Mouse (Mus musculus) MEL (cell line): ENCODE measurements at regions not wholly inside any gene's neighbourhood (a gene's known extent, or its start where the extent isn't known, plus 50 kb on each side); places are given as distances from the start of the nearest gene placed in this dataset.

Experiments used
- CTCF ChIP-seq, 3 experiments: IDR thresholded peaks in 2 of 3; conservative IDR thresholded peaks in 1 of 3; 2 replicates each; pipeline ENCODE4 v1.5.1; 2011 to 2012; ENCODE audit warnings: low read length in 3 of 3, low read depth in 2 of 3, mild to moderate bottlenecking in 2 of 3, improper control_type of control experiment in 1 of 3, inconsistent platforms in 1 of 3, mixed read lengths in 1 of 3, moderate library complexity in 1 of 3; ENCODE audit not compliant: control insufficient read depth in 1 of 3, insufficient read depth in 1 of 3, poor library complexity in 1 of 3, severe bottlenecking in 1 of 3
- EP300 ChIP-seq, 2 experiments: IDR thresholded peaks; 2 replicates each; pipeline ENCODE4 v1.6.1; 2011; ENCODE audit warnings: improper control_type of control experiment in 2 of 2, low read length in 2 of 2, low read depth in 1 of 2, mild to moderate bottlenecking in 1 of 2
- MAFK ChIP-seq: IDR thresholded peaks from 2 replicates; pipeline ENCODE4 v1.6.1; 2011; ENCODE audit warnings: low read depth, mild to moderate bottlenecking, low read length, improper control_type of control experiment, borderline replicate concordance
- POLR2A ChIP-seq, 2 experiments: IDR thresholded peaks; 2 replicates each; pipeline ENCODE4 v1.6.1; 2011 to 2012; ENCODE audit warnings: low read length in 2 of 2, mild to moderate bottlenecking in 2 of 2, control low read depth in 1 of 2, improper control_type of control experiment in 1 of 2, low read depth in 1 of 2, moderate library complexity in 1 of 2; ENCODE audit not compliant: control insufficient read depth in 1 of 2, insufficient read depth in 1 of 2, poor library complexity in 1 of 2
- POLR2AphosphoS2 ChIP-seq: IDR thresholded peaks from 2 replicates; pipeline ENCODE4 v1.6.1; 2011; ENCODE audit warnings: low read length, improper control_type of control experiment
- TAL1 ChIP-seq: IDR thresholded peaks from 2 replicates; pipeline ENCODE4 v1.6.1; 2012; ENCODE audit warnings: mild to moderate bottlenecking, inconsistent platforms, low read length, moderate library complexity, mixed read lengths
- TCF12 ChIP-seq: IDR thresholded peaks from 2 replicates; pipeline ENCODE4 v1.6.1; 2014; ENCODE audit warnings: low read depth, mild to moderate bottlenecking, inconsistent platforms, low read length, improper control_type of control experiment, moderate library complexity
- USF1 ChIP-seq: IDR thresholded peaks from 2 replicates; pipeline ENCODE4 v1.6.1; 2014; ENCODE audit warnings: low read depth, mild to moderate bottlenecking, inconsistent platforms, low read length, improper control_type of control experiment, moderate library complexity

DNA sequence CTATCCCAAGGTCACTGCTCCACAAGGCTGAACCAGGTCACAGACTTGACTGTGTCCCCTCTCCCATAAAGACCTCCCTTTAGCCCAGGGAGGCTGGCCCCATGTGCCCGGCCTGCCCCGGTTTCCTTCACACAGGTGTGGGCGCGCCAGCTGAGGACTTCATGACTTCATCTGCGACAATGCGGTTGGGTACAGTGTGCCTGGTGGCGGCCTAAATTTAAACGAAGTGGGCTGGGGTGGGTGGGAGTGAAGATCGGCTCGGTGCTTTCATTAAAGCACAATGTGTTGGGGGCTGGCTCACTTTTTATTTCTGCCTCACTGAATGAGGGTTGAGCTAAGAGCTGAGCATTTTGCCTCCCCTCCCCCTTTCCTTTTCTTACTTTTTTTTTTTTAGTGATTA, 169.5 kb upstream of the Mrps10 start:
- TF ChIP-seq POLR2A (IDR thresholded peaks at IDR 0.05; ENCODE audit: control insufficient read depth in 1 of 2, insufficient read depth in 1 of 2, low read depth in 1 of 2, low read length in 2 of 2, poor library complexity in 1 of 2) (no peak), CTCF (IDR thresholded peaks at IDR 0.05 in 2 of 3, conservative IDR thresholded peaks at IDR 0.05 in 1 of 3; ENCODE audit: control insufficient read depth in 1 of 3, insufficient read depth in 1 of 3, low read depth in 2 of 3, low read length in 3 of 3, poor library complexity in 1 of 3, severe bottlenecking in 1 of 3) (no peak), MAFK (no peak), TCF12 (no peak), POLR2AphosphoS2 (no peak), EP300 (IDR thresholded peaks at IDR 0.05; ENCODE audit: low read depth in 1 of 2, low read length in 2 of 2) (no peak), USF1 (no peak), TAL1 (no peak)
